Mouse (Mus musculus): ENCODE measurements around the gene Dync1li1. TPM values are rescaled to one million over a fixed set of nuclear protein-coding genes. Genes with fewer than 3 reads are reported as not detected.
"Not testable (repeated sequence)": the region's sequence is repeated elsewhere in the genome, so short reads cannot be mapped to it uniquely, and the experiment has no call there.

Gene Dync1li1
- total RNA-seq, 2 experiments from 2014 or later = 76.2 to 78.2 TPM

DNA sequence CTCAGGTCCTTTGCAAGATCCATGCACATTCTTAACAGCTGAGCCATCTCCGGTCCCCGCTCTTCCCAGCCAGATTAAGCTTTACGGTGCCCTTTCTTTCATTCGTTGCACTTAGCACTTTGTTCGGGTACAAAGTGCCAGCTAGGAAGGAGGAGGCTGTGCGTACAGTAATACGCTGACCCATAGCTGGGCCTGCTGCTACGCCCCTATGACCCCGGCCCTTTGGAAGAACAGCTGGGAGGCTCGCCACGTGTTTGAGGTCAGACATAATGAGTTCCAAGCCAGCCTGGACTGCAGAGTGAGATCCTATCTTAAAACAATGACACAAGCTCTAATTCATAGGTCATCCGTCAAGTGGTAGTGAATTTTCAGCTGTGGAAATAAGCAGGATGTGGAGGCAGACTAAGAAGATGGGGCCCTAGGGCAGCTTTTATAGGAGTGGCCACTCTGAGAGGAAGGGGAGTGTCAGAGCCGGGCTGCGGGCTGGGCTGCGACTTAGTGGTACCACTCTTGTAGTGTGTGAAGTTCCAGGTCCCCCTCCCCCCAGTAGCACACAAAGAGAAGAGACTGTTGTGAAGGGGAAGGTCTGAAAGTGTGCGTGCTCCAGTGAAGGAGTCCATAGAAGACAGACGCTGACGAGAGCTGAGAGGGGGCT is 28.2 kb downstream of the Dync1li1 start:
- intact Hi-C loops (cut with DNase I) = no loop called here
- DNase-seq = no peak

DNA sequence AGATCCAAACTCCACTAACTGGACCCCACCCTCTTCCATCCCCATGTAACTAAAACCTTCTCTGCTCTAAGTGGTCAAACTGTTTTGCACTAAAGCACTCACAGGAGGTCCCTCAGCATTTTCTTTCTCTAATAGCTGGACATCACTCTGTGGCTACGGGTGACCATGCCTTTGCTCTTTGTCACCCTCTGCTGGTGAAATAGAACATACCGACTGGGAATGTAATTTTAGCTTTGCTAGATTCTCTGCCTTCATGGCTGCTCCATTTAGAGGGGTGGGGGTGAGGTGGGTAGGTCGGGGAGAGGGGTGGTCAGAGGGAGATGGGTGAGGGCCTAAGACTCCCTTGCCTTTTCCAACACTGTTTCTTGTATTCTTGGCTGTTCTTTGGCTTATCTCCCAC is 38.7 kb downstream of the Dync1li1 start:
- intact Hi-C loops (cut with DNase I) = loop anchor here (1.0 kb wide), 1 partner anchor 77 kb away; no protein-coding TSS in a partner anchor
- peak; percentile 43 to 72 for DNase-seq

DNA sequence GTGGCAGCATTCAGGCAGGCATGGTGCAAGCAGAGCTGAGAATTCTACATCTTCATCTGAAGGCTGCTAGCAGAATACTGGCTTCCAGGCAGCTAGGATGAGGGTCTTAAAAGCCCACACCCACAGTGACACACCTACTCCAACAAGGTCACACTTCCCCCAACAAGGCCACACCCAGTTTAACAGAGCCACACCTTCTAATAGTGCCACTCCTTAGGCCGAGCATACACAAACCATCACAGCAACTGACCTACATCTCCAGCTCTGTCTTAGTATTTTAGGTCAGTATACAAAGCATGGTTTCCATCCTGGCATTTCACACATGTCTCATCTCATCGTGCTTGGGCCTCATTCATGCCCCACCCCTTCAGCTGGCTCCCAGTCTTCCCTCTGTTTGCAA is 39.8 kb downstream of the Dync1li1 start:
- intact Hi-C loops (cut with DNase I); DNase-seq: not testable (repeated sequence)

DNA sequence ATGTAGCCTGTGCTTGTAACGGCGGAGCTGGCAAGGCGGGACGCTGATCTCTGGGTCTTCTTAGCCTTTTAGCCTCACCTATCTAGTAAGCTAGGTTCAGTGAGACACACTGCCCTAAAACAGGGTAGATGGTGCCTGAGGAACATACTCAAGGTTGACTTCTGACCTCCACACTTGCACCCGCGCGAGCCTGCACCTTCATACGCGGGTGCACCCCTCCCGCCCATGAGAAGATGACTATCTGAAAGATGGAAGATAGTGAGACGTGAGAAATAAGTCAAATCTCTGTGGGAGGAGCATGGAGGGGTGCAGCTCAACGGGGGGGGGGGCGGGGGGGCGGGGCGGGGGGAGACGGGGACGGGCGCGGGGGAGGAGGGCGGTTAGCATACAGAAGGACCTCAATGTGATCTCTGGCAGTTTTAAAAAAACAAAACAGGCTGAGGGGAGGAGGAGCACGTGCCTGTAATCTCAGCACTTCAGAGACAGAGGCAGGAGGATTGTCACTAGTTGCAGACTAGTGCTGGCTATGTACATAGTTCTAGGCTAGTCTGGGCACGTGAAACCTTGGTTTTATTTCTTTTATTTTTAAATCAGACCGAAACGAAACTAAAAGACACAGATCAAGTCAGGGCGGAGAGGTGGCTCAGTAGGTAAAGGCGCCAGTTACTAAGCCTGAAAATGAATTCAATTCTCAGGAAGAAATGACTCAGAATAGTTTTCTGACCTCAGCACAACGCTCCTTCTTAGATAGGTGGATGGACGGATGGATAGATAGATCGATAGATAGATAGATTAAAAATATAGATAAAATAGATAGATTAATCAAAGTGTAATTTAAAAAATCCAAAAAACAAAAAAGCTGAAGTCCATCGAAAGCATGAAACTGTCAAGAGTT is 41.6 kb downstream of the Dync1li1 start:
- DNase-seq = no peak
- intact Hi-C loops (cut with DNase I) = loop anchor here (2.0 kb wide), 1 partner anchor 41 kb away; the partner anchor contains the start of gene Dync1li1

DNA sequence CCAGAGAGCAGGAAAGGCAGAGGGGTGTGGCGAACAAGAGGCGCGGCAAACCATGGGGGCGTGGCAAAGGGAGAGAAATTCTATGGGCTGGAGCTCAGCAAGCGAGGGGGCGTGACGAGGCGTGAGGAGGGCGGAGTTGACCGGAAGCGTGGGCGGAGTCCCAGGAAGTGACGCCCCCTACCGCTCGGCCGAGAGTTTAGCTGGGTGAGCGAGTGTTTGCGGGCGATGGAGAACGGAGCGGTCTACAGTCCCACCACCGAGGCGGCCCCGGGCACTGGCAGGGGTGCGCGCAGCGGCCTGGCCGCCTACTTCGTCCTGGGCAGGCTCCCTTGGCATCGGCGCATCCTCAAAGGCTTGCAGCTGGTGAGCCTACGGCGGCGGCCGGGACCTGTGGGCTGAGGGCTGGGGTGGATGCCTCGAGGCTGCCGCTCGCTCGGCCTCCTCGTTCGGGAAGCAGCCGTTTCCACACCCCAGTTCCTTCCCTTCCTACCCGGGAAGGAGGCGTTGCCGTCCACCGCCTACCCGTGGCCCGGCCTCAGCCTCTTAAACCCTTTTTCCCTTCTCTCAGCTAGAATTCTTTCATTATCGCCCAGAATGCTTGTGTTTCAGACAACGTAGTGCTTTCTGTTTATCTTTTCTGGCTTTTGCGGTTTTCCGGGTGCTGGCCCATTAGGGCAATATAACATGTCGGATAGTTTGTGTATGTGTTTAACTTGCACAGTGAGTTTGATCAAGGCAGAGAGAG is 42.6 kb downstream of the Dync1li1 start, which contains the start of gene Cmtm6:
Cmtm6 (plus strand) TSS at position 106 of the 745 bp plus-strand sequence.
- DNase-seq = peak; percentile 99
- intact Hi-C loops (cut with DNase I) = loop anchor here (2.0 kb wide), 1 partner anchor 42 kb away; the partner anchor contains the start of gene Dync1li1

DNA sequence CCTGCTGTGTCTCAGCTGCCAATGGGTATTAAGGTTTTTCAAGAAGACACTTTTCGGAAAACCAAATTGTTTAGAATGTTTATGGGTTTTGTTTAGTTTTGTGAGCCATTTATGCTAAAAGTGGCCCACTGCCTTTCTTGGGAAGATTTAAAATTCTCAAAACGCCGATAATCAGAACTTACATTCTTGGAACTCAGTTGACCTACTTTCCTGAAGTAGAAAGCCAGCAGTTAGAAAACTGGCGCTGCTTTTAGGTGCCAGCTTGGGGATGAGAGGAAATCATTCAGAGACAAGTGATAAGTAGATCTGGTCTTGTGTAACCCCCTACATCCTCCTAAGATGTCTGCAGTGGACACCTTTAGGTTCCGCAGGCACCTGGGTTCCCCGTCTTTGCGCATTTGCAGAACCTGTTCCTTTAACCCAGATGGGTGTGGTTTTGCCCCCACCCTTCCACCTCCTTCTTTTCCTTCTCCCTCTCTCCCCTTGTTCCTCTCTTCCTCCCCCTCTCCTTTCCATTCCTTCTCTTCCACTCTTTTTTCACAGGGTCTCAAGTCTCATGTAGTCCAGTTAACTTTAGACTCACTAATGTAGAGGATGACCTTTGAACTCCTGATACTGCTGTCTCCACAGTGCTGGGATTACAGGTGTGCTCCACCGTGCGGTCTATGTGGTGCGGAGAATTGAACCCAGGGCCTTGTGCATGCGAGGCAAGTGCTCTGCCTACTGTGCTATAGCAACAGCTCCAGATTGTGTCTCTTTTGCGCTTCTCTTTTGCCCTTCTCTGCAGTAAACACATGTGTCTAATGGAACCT is 43.5 kb downstream of the Dync1li1 start:
- intact Hi-C loops (cut with DNase I) = loop anchor here (2.0 kb wide), 1 partner anchor 43 kb away; the partner anchor contains the start of gene Dync1li1
- DNase-seq = no peak

DNA sequence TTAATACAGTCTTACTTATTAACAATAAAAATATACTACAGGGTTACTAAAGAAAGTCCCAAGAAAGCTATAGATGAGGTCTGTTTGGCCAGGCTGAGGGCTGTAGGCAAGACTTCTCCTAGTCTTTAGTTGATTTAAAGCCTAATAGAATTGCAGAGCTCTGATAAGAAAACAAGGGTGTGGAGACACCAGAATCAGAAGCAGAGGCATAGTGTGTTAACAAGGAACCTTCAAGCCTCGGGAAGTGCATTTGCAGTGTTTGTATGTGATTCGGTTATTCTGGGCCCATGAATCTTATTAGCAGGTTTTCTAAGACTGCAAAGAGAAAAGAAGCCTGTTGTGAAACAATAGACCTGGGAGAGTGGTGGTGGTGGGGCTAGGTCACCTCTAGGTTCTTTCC is 44.6 kb downstream of the Dync1li1 start:
- no peak for DNase-seq
- intact Hi-C loops (cut with DNase I) = no loop called here

DNA sequence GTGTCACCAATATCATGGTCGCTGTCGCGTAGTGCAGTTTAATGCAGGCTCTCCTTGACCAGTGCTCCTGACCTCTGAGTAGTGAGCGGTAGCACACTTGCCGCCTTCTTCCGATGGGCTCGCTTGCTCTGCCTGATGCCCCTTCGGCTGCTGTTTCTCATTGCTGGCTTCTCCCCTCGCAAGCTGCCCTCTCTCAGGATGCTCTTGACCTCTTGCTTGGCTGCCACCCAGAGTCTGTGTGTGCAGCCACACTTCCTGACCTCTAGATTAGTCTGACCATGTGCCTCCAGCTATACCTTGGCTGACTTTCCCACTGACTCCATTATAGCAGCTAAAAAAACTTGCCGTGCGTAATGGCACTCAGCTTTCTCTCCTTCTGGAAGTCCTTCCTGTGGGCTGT is 47.9 kb downstream of the Dync1li1 start:
- peak; percentile 42 to 47 for DNase-seq
- intact Hi-C loops (cut with DNase I) = no loop called here

DNA sequence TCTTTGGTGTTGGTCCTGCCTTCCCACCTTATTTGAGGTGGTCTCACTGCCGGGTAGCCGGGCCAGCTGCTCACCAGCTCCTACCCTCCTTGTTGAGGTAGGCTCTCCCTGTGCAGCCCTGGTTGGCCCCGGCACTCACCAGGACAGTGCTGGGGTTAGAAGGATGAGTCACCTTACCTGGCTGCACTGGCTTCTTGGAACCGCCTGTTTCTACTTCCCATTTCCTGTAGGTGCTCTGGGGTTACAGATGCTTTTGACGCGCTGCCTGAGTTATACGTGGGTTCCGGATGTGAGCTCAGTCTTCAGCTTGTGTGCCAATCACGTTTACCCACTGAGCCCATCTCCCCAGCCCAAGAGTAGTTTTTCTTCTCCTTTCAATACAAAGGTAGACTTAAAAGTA is 51.7 kb downstream of the Dync1li1 start:
- intact Hi-C loops (cut with DNase I) = no loop called here
- DNase-seq = no peak

DNA sequence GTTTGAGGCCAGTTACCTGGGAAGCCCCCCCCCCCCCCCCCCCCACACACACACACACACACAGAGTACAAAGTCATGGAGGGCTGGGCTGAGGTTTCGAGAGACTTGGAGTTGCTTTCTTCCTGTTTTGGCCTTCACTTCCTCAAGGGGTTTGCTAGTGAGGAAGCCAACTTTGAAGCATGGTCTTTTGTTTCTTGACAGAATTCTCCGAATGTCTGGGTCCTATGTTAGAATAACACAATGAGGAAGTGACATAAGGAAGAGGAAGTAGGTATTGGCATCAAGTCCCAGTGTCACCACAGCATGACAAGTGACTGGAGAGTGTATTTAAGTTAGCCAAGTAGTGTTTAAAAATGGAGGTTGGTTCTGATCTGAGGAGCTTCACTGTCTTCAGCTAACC is 54.1 kb downstream of the Dync1li1 start:
- no peak for DNase-seq
- intact Hi-C loops (cut with DNase I) = no loop called here

DNA sequence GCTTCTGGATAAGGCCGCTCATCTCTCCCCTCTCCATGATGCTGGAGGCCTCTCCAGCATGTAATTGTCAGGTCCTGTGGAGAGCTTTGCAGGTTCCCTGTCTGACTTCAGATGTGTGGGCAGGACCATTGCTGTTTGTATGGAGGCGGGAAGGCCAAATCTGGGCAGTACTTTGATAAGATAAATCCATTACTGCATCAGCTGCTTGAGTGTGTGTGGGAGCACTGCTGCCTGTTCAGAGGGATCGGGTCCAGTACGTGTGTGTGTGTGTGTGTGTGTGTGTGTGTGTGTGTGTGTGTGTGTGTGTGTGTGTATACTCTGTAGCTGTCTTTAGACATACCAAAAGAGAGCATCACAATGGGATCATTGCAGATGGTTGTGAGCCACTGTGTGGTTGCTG is 56.6 kb downstream of the Dync1li1 start:
- intact Hi-C loops (cut with DNase I) = no loop called here
- no peak for DNase-seq

DNA sequence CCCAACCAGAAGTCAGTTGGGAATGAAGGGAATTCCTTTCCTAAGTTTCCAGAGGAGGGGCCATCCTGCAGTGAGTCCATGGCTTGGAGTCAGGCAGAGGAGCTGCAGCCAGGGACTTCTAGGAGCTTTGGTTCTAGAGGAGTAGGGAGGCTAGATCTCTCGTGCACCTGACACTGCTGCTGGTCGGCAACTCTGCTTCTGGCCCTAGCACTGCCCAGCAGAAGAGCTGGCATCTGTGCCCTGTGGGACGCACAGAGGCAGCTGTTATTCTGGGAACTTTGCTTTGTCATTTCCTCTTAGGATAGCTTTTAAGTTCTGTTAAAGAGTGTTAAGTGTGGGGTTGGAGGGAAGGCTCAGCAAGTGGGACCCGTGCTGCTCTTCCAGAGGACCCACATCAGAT is 57.1 kb downstream of the Dync1li1 start:
- DNase-seq = no peak
- intact Hi-C loops (cut with DNase I) = no loop called here

DNA sequence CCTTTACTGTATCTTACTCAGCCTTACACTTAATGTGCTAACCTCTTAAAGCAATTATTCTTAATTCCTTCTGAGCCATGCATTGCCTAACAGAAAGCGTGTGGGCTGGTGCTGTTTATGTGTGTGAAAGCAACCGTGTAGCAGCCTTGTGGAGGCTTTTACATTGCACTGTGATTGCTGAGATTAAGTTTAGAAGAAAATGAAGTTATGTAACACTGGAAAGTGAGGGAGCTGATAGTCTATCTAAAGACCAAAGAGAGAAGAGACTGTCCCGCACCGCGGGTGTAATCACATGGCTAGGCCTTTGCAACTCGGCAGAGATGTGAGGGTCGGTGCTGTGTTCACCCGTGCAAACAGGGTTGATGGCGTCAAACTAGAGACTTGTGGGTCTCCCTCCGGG is 58.4 kb downstream of the Dync1li1 start:
- intact Hi-C loops (cut with DNase I) = no loop called here
- no peak for DNase-seq

DNA sequence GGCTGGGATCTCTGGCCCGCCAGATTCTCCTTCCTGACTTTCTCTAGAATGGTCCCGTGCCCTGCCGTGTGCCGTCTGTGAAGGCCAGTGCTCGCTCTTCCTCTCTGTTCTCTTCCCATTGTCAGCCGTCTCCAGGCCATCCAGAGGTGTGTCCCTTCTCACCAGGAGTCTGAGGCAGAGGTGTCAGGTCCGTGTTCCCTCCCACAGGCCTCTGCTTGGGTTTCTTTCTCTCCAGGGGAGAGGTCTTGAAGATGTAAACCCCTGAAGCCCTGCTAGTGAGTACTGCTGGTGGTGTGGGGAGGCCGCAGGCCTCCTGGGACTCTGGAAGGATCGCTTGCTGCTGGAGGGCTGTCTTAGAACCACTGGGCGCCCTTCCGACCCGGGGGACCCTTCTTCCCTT is 58.9 kb downstream of the Dync1li1 start:
- no peak for DNase-seq
- intact Hi-C loops (cut with DNase I) = no loop called here

DNA sequence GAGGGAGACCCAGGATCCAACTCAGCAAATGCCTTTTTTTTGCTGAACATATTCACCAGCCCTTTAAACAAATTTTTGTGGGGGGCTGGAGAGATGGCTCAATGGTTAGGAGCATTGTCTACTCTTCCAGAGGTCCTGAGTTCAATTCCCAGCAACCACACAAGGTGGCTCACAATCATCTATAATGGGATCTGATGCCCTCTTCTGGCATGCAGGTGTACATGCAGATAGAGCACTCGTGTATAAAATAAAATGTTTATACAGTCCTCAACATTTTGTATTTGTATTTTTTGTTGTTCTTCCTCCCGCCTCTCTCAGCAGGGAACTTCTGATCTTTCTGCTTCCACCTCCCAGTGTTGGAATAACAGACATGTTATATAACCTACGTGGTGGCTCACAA is 63.0 kb downstream of the Dync1li1 start:
- intact Hi-C loops (cut with DNase I) = loop anchor here (5.0 kb wide), 1 partner anchor 136 kb away; no protein-coding TSS in a partner anchor
- DNase-seq = no peak

DNA sequence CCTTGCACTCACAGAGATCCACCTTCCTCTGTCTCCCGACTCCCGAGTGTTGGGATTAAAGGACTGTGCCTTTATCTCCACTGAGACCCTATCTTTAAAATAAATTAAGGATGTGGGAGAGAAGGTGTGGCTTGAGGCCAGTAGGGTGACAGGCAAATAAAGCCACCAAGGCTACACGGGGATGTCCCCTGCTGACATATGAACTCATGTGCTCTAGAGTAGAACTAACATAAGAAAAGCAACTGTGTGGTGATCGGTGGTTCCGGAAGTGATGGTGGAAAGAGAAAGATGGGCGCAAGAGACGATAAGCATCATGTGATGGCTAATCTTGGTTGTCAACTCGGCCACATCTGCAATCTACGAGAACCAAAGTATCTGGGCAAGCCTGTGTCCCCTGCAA is 63.7 kb downstream of the Dync1li1 start:
- DNase-seq = no peak
- intact Hi-C loops (cut with DNase I) = loop anchor here (5.0 kb wide), 1 partner anchor 135 kb away; no protein-coding TSS in a partner anchor

DNA sequence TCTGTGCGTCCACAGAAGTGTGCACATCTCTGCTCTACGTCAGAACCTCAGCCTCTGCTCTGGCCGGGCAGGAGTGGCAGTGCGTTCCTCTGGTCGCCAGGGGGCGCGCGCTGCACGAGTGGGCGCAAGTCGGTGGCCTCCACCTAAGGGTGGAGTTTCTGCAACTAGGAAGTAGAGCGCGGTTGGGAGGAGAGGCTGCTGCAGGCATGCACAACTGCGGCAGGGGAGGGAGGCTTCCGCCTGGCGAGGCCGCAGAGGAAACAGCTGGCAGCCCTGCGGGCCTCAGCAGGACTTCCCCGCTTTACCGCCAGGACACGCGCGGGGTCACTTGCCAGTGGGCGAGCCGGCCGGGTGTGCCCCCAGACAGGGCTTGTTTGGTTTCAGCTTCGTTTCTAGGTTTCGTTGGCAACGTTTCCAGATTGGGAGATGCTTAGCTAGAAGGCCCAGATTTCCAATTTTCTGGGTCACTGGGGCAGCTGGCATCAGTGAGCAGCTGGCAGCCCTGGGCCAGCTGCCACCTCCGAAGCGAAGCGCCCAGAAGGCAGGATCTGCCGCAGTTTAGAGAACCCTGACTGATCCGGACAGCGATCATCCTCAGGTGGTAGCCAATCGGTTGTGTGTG is 64.4 kb downstream of the Dync1li1 start:
- intact Hi-C loops (cut with DNase I) = loop anchor here (5.0 kb wide), 1 partner anchor 134 kb away; no protein-coding TSS in a partner anchor

DNA sequence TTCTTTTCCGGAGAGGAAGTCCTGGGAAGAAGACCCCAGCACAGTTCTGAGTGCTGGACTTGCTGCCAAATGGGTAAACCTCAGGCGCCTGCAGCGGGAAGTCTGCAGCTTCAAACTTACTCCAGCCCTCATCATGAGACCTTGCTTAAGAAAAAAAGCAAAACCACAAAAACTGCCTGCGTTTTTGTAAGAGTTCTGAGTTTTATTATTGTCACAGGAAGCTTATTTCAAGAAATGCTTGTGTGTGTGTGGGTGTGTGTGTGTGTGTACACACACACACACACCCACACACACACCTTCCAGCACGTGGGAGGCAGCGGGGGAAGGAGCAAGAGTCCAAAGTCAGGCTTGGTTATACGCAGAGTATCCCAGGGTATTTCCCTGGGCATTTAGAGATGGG is 69.7 kb downstream of the Dync1li1 start:
- DNase-seq = no peak
- intact Hi-C loops (cut with DNase I) = no loop called here

More for the DNA sequence above, 64.4 kb downstream of the Dync1li1 start:
- DNase-seq = peak; percentile 95 to 98

DNA sequence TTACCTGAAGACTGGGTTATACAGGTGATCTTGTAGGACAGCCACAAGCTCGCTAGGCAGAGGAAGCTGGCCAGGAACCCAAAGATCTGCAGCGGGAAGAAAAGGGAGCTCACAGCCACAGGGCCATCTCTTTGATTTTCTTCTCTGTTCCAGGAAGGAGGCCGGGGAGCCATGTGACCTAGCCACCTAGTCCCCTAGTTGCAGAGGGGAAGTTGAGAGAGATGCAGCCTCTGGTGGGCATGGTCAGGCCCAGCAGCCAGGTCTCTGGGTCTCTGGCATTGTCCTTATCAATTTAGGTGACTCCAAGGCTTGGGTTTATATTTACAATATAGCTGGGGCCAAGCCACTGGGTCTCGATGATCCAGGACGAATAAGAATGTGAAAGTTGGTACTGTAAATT is 70.2 kb downstream of the Dync1li1 start:
- DNase-seq = no peak
- intact Hi-C loops (cut with DNase I) = no loop called here

Data from heart, postnatal 14 days (tissue).